13 mouse cellular contexts compared by ENCODE assay signal in the genomic region with DNA sequence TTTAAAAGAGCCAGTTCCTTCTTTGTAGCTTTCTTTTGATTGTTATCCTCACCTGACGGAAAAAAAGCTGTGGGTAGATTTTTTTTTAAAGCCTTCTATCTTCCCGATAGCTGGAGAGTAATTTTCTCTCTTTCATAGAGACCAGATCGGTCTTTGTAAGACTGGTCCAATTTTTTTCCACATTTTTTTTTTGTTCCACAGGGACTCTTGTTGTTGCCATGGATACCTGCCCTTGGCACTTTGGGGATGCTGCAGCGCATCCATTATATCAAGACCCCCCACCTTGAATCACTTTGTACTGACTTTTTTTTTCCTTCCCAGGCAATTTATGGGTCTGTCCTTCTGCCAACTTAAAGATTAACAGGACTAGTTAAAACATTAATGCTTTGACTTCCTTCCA.
"Had no signal": no experiment of that assay in that cellular context is flagged by ENCODE, and none has a peak within 500 bp of the region (broad histone marks: within the 10 kb centered on the region; RNA-seq: fewer than 3 reads in every experiment).

No protein-coding gene starts in this region.

- H3K4me1 ChIP-seq: kidney, embryonic 15.5 days; limb, embryonic 15.5 days; liver, embryonic 12.5 days; neural tube, embryonic 15.5 days had no signal

- H3K4me3 ChIP-seq: kidney, embryonic 15.5 days; limb, embryonic 15.5 days; liver, embryonic 12.5 days; myocyte; neural tube, embryonic 15.5 days had no signal

- H3K9me3 ChIP-seq: kidney, embryonic 15.5 days; limb, embryonic 15.5 days; liver, embryonic 12.5 days; neural tube, embryonic 15.5 days had no signal

- H3K9ac ChIP-seq: kidney, embryonic 15.5 days; limb, embryonic 15.5 days; liver, embryonic 12.5 days; lung, embryonic 14.5 days; neural tube, embryonic 15.5 days had no signal

- H3K36me3 ChIP-seq: kidney, embryonic 15.5 days; limb, embryonic 15.5 days; liver, embryonic 12.5 days; neural tube, embryonic 15.5 days had no signal

- DNase-seq: kidney, adult 2 months; kidney, postnatal 14 days; lung, embryonic 14.5 days; lung, postnatal 10 days; lung, postnatal 4 days; right cerebral cortex, postnatal 4 days; spleen, adult 18-20 months; thymus, postnatal 36 days had no signal

- H3K27me3 ChIP-seq: kidney, embryonic 15.5 days; limb, embryonic 15.5 days; liver, embryonic 12.5 days; neural tube, embryonic 15.5 days had no signal

- H3K4me2 ChIP-seq: kidney, embryonic 15.5 days; limb, embryonic 15.5 days; liver, embryonic 12.5 days; lung, embryonic 14.5 days; neural tube, embryonic 15.5 days had no signal

- ATAC-seq: liver, embryonic 12.5 days had no signal

- H3K27ac ChIP-seq: kidney, embryonic 15.5 days; limb, embryonic 15.5 days; liver, embryonic 12.5 days; neural tube, embryonic 15.5 days had no signal
